Mouse (Mus musculus): ENCODE results near the gene Ifngr1.

DNA sequence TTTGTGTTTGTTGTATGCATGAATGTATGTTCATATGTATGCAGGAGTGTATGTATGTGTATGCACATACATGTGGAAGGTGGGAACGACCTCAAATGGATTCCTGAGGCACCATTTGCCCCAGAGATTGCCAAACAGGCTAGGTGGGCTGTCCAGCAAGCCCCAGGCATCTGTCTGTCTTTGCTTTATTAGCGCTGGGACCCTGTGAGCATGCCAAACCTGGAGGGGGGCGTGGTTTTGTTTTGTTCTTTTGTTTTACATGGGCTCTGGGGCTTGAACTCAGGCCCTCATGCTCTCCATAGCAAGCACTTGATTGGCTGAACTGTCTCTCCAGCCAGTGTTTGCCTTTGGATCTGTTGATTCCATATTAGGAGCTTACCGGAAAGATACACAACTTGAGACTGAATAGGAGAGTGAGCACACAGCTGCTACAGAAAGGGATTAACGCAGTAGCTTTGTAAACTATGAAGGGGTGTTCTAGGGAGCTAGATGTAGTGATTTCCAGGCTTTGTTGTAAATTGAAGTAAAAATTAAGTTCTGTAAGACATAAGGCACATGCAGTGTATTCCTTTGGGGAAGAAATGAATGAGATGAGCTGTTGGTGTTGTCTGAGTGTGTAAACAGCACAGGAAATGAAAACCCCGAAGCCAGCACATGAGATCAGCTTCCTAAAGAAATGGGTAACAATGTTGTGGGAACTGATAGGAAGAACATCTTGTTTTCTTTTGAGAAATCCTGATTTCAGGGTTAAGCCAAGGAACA is 7.8 kb downstream of the Ifngr1 start:
- no peak for TF ChIP-seq CTCF (IDR thresholded peaks at IDR 0.05; ENCODE audit: low read depth, low read length)
- no peak for TF ChIP-seq POLR2A (IDR thresholded peaks at IDR 0.05; ENCODE audit: insufficient read depth, low read length)

Data from ES-Bruce4 (cell line).